Mouse (Mus musculus): Measurements from ENCODE around the gene Gm12216. TPM values are rescaled to one million over a fixed set of nuclear protein-coding genes. Genes with fewer than 3 reads are reported as not detected.

Gm12216 gene
- polyA plus RNA-seq, 1 experiment from 2014 or later = 0.31 TPM

DNA sequence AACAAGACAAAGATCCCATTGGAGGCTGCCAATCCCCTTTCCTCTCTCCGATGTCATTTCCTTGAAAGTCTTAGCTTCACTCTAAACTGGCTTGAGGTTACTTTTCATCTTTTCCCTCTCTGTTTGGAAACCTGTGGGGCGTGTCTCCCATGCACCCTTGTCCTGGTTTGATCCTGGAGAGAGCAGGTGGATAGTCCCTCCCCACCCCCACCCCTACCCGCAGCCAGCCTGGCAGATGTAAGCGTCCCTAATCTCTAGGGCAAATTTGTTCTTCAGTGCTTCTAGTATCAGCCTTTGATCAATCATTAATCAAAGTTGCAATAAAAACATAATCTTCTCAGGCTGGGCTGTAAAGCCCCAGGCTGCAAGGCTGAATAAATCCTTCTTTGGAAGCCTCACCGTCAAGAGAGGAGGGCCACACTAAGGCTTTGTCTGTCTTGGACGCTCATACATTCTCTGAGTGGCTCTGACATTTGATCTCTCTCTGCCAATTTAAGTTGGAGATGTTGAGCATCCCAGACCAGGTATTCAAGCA, 61.6 kb downstream of the Gm12216 start:
- Histone ChIP-seq H3K9me3 (no peaks in the 10 kb centered on the region), H3K27ac (no peak overlapping the region), H3K9ac (no peak overlapping the region), H3K4me2 (no peak overlapping the region), H3K36me3 (no peaks in the 10 kb centered on the region), H3K27me3 (no peaks in the 10 kb centered on the region), H3K4me1 (replicated peaks) (peaks cover 26% of the 10 kb centered on the region), H3K4me3 (no peak overlapping the region)
- no peak for ATAC-seq (ENCODE audit: low FRiP score)
- WGBS = 55% methylated on average over 6 of the region's 6 CpGs

- no peak for ATAC-seq (ENCODE audit: low FRiP score)
- no peaks in the 10 kb centered on the region for H3K27me3 ChIP-seq
- H3K4me2 ChIP-seq = no peak overlapping the region
- no peak overlapping the region for H3K4me3 ChIP-seq
- H3K9ac ChIP-seq = no peak overlapping the region
- 69% methylated on average over 12 of the region's 12 CpGs for WGBS
- H3K4me1 ChIP-seq (replicated peaks) = peaks cover 22% of the 10 kb centered on the region
- no peaks in the 10 kb centered on the region for H3K9me3 ChIP-seq
- H3K36me3 ChIP-seq = no peaks in the 10 kb centered on the region
- H3K27ac ChIP-seq = no peak overlapping the region
Measured at GRCm38 (mm10) chr11:53796409-53797151, 62.5 kb downstream of the Gm12216 start.

- H3K36me3 ChIP-seq = no peaks in the 10 kb centered on the region
- no peaks in the 10 kb centered on the region for H3K9me3 ChIP-seq
- no peak overlapping the region for H3K27ac ChIP-seq
- H3K27me3 ChIP-seq = no peaks in the 10 kb centered on the region
- WGBS = 77% methylated on average over 8 of the region's 8 CpGs
- H3K4me3 ChIP-seq = no peak overlapping the region
- no peak overlapping the region for H3K9ac ChIP-seq
- no peak for ATAC-seq (ENCODE audit: low FRiP score)
- peaks cover 21% of the 10 kb centered on the region for H3K4me1 ChIP-seq (replicated peaks)
- H3K4me2 ChIP-seq = no peak overlapping the region
Measured at GRCm38 (mm10) chr11:53795813-53796212, 63.2 kb downstream of the Gm12216 start.

GRCm38 (mm10) chr11:53794671-53795557, 64.1 kb downstream of the Gm12216 start:
- no peaks in the 10 kb centered on the region for H3K36me3 ChIP-seq
- H3K9ac ChIP-seq = no peak overlapping the region
- no peak overlapping the region for H3K27ac ChIP-seq
- no peak overlapping the region for H3K4me2 ChIP-seq
- H3K4me1 ChIP-seq (replicated peaks) = peaks cover 21% of the 10 kb centered on the region
- no peaks in the 10 kb centered on the region for H3K9me3 ChIP-seq
- no peak for ATAC-seq (ENCODE audit: low FRiP score)
- no peak overlapping the region for H3K4me3 ChIP-seq
- no peaks in the 10 kb centered on the region for H3K27me3 ChIP-seq
- WGBS = 67% methylated on average over 25 of the region's 25 CpGs

DNA sequence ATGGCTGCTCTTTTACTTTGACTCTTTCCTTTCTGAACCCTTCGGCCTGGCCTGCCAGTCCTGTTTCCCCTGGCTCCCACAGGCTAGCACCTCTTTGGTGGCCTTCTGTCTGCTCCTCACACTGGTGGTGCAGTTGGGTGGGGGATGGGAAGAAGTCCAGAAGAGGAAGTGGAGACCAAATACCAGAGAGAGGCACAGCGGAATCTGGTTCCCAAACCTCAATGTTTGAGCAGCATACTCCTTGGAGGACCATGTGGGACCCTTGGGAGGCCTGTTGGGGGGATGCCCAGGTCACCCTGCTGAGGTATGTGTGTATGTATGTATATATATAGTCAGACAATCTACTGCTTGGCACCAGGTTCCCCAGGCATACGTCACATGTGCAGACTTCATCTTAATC, 65.0 kb downstream of the Gm12216 start:
- Histone ChIP-seq H3K9me3 (no peaks in the 10 kb centered on the region), H3K27ac (no peak overlapping the region), H3K36me3 (no peaks in the 10 kb centered on the region), H3K4me2 (no peak overlapping the region), H3K9ac (no peak overlapping the region), H3K4me3 (no peak overlapping the region), H3K27me3 (no peaks in the 10 kb centered on the region), H3K4me1 (replicated peaks) (peaks cover 21% of the 10 kb centered on the region)
- 82% methylated on average over 3 of the region's 3 CpGs for WGBS
- no peak for ATAC-seq (ENCODE audit: low FRiP score)

- Histone ChIP-seq H3K4me1 (replicated peaks) (peaks cover 21% of the 10 kb centered on the region), H3K9me3 (no peaks in the 10 kb centered on the region), H3K36me3 (no peaks in the 10 kb centered on the region), H3K4me3 (no peak overlapping the region), H3K9ac (no peak overlapping the region), H3K27me3 (no peaks in the 10 kb centered on the region), H3K27ac (no peak overlapping the region), H3K4me2 (no peak overlapping the region)
- 67% methylated on average over 3 of the region's 3 CpGs for WGBS
- no peak for ATAC-seq (ENCODE audit: low FRiP score)
Measured at GRCm38 (mm10) chr11:53792986-53793385, 66.1 kb downstream of the Gm12216 start.

DNA sequence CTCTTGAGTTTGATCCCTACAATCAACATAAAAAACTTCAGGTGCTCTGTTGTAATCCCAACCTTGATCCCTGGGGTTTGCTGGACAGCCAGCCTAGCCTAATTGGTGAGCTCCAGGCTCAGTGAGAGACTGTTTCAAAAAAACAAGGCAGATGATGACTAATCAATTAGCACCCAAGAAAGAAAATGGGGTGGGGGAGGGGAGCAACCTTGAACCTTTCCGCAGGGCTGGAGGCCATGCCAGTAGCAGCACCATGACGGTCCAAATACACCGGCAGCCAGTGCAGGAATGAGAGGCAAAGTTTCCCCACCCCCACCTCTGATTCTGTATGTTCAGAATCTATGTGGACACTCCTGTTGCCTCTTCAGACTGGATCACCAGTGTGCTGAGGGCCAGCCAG, 69.8 kb downstream of the Gm12216 start:
- WGBS = 64% methylated on average over 3 of the region's 3 CpGs
- Histone ChIP-seq H3K9ac (no peak overlapping the region), H3K4me3 (no peak overlapping the region), H3K36me3 (no peaks in the 10 kb centered on the region), H3K4me2 (no peak overlapping the region), H3K4me1 (replicated peaks) (no peaks in the 10 kb centered on the region), H3K9me3 (no peaks in the 10 kb centered on the region), H3K27ac (no peak overlapping the region), H3K27me3 (no peaks in the 10 kb centered on the region)
- ATAC-seq (ENCODE audit: low FRiP score) = no peak

DNA sequence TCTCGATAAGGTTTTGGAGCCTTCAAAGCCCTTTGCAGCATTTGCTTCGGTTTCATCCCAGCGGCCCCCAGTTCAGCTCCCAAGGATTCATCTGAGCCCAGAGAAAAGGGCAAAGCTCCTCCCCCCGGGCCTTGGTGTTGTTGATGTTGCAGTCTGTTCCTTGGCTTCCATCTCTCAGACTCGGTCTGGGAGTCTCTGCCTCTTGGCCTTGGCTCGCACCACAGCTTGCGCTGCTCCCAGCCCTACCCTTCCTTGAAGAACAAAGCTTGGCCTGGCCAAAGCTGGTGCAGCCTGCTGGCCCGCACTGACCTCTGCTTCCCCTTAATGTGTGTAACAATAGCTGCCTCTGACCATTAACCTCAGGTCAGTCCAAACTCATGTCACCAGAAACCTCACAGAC, 70.9 kb downstream of the Gm12216 start:
- no peak for ATAC-seq (ENCODE audit: low FRiP score)
- 49% methylated on average over 8 of the region's 8 CpGs for WGBS
- no peak overlapping the region for H3K4me3 ChIP-seq
- H3K36me3 ChIP-seq = no peaks in the 10 kb centered on the region
- H3K9me3 ChIP-seq = no peaks in the 10 kb centered on the region
- H3K9ac ChIP-seq = no peak overlapping the region
- H3K4me1 ChIP-seq (replicated peaks) = no peaks in the 10 kb centered on the region
- no peak overlapping the region for H3K27ac ChIP-seq
- H3K27me3 ChIP-seq = no peaks in the 10 kb centered on the region
- no peak overlapping the region for H3K4me2 ChIP-seq

DNA sequence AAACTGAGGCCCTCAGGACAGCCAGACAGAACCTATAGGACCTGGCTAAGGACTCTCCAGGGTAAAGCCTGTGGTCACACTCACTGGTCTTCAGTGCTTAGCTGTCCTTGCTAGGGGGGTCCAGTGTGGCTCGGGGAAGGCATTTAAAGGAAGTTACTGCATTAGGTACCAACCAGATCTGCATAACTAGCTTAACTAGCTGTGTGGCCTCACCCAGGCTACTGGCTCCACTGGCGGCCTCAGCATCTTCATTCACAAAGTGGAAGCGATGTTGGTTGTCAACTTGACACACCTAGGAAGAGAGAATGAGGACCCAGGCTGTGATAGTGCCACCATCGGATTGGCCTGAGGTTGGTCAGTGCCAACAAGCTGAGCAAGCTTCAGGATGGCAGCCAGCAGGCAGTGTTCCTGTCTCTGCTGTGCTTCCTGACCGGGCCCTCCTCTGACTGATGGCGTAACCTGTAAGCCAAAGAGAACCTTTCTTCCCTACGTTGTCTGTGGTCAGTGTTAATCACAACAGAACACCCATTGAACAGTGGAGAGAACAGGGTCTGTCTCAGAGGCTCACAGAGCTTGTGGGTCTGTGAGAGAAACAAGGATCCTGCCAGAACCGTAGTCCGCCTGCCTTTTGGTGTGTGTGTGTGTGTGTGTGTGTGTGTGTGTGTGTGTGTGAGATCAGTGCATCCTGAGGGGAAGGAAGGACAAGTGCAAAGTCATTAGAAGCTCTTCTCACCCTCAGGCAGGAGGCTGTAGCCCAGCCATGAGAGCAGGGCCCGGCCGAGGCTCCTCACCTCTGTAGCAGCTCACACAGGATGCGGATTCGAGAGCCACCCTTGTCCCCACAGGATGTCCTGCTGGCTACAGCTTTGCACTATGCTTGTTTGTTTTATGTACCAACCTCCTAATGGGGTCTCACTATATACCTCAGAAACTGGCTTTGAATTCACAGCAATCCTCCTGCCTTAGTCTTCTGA, 72.7 kb downstream of the Gm12216 start:
- WGBS = 88% methylated on average over 13 of the region's 13 CpGs
- Histone ChIP-seq H3K27ac (no peak overlapping the region), H3K4me3 (no peak overlapping the region), H3K4me2 (no peak overlapping the region), H3K9ac (no peak overlapping the region), H3K36me3 (no peaks in the 10 kb centered on the region), H3K9me3 (no peaks in the 10 kb centered on the region), H3K4me1 (replicated peaks) (no peaks in the 10 kb centered on the region), H3K27me3 (no peaks in the 10 kb centered on the region)
- no peak for ATAC-seq (ENCODE audit: low FRiP score)

DNA sequence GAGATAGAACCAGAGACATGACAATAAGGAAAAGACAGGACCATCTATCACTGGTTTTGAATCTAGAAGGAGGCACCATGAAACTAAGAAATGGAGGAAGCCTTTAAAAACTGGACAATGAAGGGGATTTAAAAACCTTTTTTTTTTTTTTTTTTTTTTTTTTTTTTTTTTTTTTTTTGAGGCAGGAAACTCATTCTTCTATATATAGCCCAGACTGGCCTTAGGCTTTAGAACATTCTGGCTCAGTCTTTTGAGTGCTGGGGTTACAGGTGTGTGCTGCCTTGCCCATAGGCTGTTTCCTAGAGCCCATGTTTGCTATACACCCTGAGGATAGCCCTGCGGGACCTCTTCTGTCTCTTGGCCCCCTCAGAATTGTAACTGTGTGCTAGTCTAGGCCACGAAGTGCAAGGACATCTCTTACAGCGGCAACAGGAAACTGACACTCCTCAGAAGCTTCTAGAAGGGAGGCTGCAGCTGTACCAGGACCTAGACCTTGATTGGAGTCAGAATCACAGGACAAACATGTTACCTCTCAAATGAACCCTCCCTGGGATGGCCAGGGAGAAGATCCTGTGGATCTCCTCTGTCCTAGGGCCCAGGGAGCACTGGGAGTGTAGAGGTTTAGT, 73.6 kb downstream of the Gm12216 start:
- 92% methylated on average over 3 of the region's 3 CpGs for WGBS

DNA sequence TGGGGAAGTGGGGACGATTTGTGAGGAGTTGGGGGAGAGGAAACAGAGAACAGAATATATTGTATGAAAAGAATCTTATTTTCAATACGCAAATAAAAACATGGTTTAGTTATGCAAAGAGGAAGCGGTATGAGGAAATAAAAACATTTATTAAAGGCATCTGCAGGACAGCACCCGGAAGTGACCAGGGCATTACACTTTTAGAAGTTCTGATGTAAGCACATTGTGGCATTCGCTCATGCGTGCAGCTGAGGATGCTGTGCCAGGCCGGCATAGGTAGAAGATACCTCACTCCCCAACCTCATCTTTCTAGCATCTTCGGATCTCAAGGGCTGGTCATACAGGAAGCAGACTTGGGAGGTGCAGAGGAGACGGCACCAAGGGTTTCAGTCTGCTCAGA, 75.8 kb downstream of the Gm12216 start:
- Histone ChIP-seq H3K27ac (no peak overlapping the region), H3K4me3 (no peak overlapping the region), H3K4me1 (replicated peaks) (no peaks in the 10 kb centered on the region), H3K36me3 (no peaks in the 10 kb centered on the region), H3K4me2 (no peak overlapping the region), H3K9me3 (no peaks in the 10 kb centered on the region), H3K27me3 (no peaks in the 10 kb centered on the region), H3K9ac (no peak overlapping the region)
- WGBS = 90% methylated on average over 9 of the region's 9 CpGs
- ATAC-seq (ENCODE audit: low FRiP score) = no peak

More for the DNA sequence above, 73.6 kb downstream of the Gm12216 start:
- H3K9me3 ChIP-seq = no peaks in the 10 kb centered on the region
- H3K9ac ChIP-seq = no peak overlapping the region
- no peak for ATAC-seq (ENCODE audit: low FRiP score)
- no peaks in the 10 kb centered on the region for H3K36me3 ChIP-seq
- no peak overlapping the region for H3K27ac ChIP-seq
- no peaks in the 10 kb centered on the region for H3K27me3 ChIP-seq
- H3K4me2 ChIP-seq = no peak overlapping the region
- no peak overlapping the region for H3K4me3 ChIP-seq
- H3K4me1 ChIP-seq (replicated peaks) = no peaks in the 10 kb centered on the region
